Mouse (Mus musculus): ENCODE data around the gene Rnf187. TPM values are rescaled to one million over a fixed set of nuclear protein-coding genes. Genes with fewer than 3 reads are reported as not detected.

The Rnf187 gene
- polyA plus RNA-seq, 2 experiments, result 83.3 to 104 TPM

DNA sequence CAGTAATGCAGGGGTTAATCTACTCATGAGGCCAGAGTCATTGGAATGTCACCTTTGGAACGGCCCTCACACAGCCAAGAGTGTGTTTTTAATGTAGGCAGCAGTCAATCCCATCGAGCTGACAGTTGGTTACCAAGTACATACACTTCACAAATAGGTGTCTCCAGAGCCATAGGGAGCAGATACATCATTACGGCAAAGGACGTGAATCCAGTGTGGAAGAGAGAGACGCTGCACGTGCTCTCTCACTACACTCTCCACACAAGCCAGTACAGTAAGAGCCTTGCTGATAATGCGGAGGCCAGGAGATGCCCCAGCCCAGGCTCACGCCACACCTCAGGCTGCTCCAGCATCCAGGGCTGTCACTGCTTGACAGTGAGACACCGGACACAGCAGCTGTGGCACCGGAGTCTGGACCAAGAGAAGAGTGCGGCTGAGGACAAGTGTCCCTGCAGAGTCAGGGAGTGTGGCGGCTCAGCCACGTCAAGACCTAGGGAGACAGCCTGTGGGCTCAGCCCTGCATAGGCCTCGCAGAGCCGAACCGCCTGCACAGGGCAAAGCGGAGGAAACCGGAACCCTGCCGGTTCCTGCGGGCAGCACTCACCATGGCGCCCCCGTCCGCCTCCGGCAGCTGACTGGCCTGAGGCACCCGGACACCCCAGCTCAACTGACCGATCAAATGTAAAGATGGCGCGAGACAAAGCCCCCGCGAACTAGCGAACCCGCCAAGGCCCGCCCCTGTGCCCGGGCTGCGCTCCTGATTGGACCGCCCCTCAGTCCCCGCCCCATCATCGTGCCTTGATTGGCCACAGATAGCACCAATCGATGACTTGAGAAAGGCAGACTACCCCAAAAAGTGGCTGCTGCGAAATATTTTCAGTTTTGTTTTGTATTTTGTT is 35.0 kb downstream of the Rnf187 start, which contains the start of gene Zfp39:
Zfp39 (minus strand) TSS at position 715 of the 899 bp plus-strand sequence.
- Histone ChIP-seq H3K4me3 (ENCODE audit: insufficient read depth in 1 of 2, low read depth in 2 of 2, low read length in 2 of 2) (peak within 1 kb of the TSS; percentile 63 to 81), H3K9ac (replicated peaks) (peak within 1 kb of the TSS; percentile 81), H3K9me3 (ENCODE audit: control insufficient read depth, low read length) (no peaks in the 10 kb centered on the region), H3K4me1 (replicated peaks; ENCODE audit: control insufficient read depth in 2 of 2, insufficient read depth in 2 of 2, low read length in 1 of 2) (peaks cover 18 to 21% of the 10 kb centered on the region in 2 experiments), H3K27me3 (ENCODE audit: control insufficient read depth, insufficient read depth, low read length) (no peaks in the 10 kb centered on the region), H3K4me2 (ENCODE audit: low read depth) (peak within 1 kb of the TSS; percentile 85), H3K36me3 (replicated peaks; ENCODE audit: control insufficient read depth, insufficient read depth, low read depth) (peaks cover 34% of the 10 kb centered on the region), H3K27ac (peak within 1 kb of the TSS; percentile 81)
- peak; percentile 92 for ATAC-seq (ENCODE audit: insufficient read depth)
- peak; percentile 87 to 91 (median 88) for DNase-seq (ENCODE audit: low read depth in 3 of 3, low spot score in 3 of 3)
- TF ChIP-seq EP300 (IDR thresholded peaks at IDR 0.05; ENCODE audit: low read depth) (peak; percentile 36), CTCF (IDR thresholded peaks at IDR 0.05; ENCODE audit: low read depth) (no peak; the same call in 1 of the 2 replicates)
- WGBS (ENCODE audit: insufficient replicate concordance), result under 1% methylated on average over 40 of the region's 40 CpGs

DNA sequence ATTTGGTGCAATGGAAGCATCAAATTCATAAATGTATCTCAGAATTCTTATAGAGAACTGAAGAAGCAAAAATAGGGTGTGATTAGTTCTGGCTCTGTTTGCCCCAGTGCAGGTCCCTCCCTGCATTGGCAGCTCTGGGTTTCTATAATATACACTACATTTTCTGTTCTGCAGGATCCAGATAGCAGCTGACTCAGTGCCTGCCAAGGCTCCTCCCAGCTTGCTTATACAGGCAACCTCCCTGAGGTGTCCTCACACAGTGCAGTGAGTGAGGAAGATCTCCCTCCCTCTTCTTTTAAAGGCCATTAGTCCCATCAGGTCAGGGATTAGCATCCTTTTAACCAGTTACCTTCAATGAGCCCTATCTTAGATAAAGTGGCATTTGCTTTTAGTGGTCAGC is 37.6 kb downstream of the Rnf187 start:
- Histone ChIP-seq H3K27ac (peak overlapping the region; percentile 77), H3K36me3 (replicated peaks; ENCODE audit: control insufficient read depth, insufficient read depth, low read depth) (peaks cover 56% of the 10 kb centered on the region), H3K4me2 (ENCODE audit: low read depth) (peak overlapping the region; percentile 85), H3K4me3 (ENCODE audit: insufficient read depth in 1 of 2, low read depth in 2 of 2, low read length in 2 of 2) (peak overlapping the region in 1 of 2 experiments; percentile 17; a peak in 2 of 4 replicates), H3K27me3 (ENCODE audit: control insufficient read depth, insufficient read depth, low read length) (no peaks in the 10 kb centered on the region), H3K9ac (replicated peaks) (no peak overlapping the region; the same call in 1 of the 2 replicates), H3K4me1 (replicated peaks; ENCODE audit: control insufficient read depth in 2 of 2, insufficient read depth in 2 of 2, low read length in 1 of 2) (peaks cover 18 to 21% of the 10 kb centered on the region in 2 experiments), H3K9me3 (ENCODE audit: control insufficient read depth, low read length) (no peaks in the 10 kb centered on the region)
- ATAC-seq (ENCODE audit: insufficient read depth) (peak; percentile 54), DNase-seq (ENCODE audit: low read depth in 3 of 3, low spot score in 3 of 3) (peak in 1 of 3 experiments; percentile 51)
- no peak for TF ChIP-seq CTCF (IDR thresholded peaks at IDR 0.05; ENCODE audit: low read depth)
- no peak for TF ChIP-seq EP300 (IDR thresholded peaks at IDR 0.05; ENCODE audit: low read depth)

DNA sequence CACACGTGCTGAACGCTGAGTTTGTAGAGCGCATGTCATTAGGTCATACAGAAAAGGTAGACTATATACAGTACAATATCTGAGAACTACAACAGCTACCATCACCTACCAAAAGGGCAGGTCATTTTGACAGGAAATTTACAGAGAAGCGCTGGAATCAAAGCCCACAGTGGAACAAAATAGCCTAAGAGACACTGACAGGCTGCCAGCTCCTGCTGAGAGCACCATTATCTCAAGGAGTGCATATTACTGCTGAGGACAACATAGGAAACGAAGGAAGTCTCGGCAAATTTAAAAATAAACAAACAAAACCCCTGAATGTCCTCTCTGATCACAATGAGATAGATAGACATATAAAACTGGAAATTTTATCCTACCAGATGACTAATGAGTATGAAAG is 41.2 kb downstream of the Rnf187 start:
- Histone ChIP-seq H3K4me1 (replicated peaks; ENCODE audit: control insufficient read depth in 2 of 2, insufficient read depth in 2 of 2, low read length in 1 of 2) (peaks cover 14 to 16% of the 10 kb centered on the region in 2 experiments), H3K9ac (replicated peaks) (no peak overlapping the region), H3K9me3 (ENCODE audit: control insufficient read depth, low read length) (no peaks in the 10 kb centered on the region), H3K4me2 (ENCODE audit: low read depth) (no peak overlapping the region), H3K4me3 (ENCODE audit: insufficient read depth in 1 of 2, low read depth in 2 of 2, low read length in 2 of 2) (no peak overlapping the region), H3K27me3 (ENCODE audit: control insufficient read depth, insufficient read depth, low read length) (no peaks in the 10 kb centered on the region), H3K27ac (no peak overlapping the region), H3K36me3 (replicated peaks; ENCODE audit: control insufficient read depth, insufficient read depth, low read depth) (peaks cover 83% of the 10 kb centered on the region)
- TF ChIP-seq CTCF (IDR thresholded peaks at IDR 0.05; ENCODE audit: low read depth) (no peak), EP300 (IDR thresholded peaks at IDR 0.05; ENCODE audit: low read depth) (no peak)
- 91% methylated on average over 6 of the region's 6 CpGs for WGBS (ENCODE audit: insufficient replicate concordance)
- DNase-seq (ENCODE audit: low read depth in 3 of 3, low spot score in 3 of 3), result no peak
- ATAC-seq (ENCODE audit: insufficient read depth), result no peak

DNA sequence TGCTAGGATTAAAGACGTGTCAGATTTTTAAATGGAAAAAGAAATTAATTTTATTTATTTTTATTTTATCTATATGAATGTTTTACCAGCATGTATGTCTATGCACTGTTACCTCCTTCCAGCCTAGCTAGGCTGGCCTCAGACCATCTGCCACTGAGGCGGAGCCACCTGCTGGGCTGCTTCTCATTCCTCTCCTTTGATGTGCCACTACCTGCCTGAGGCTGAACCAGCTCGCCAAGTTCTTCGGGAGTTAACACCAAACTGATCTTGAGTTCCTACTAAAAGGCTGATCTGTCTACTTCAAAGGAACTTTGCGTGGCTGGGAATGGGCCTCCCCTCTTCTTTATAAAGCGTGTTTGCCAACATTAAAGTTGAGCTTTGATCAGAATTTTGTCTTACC is 44.3 kb downstream of the Rnf187 start:
- ATAC-seq (ENCODE audit: insufficient read depth), result no peak

DNA sequence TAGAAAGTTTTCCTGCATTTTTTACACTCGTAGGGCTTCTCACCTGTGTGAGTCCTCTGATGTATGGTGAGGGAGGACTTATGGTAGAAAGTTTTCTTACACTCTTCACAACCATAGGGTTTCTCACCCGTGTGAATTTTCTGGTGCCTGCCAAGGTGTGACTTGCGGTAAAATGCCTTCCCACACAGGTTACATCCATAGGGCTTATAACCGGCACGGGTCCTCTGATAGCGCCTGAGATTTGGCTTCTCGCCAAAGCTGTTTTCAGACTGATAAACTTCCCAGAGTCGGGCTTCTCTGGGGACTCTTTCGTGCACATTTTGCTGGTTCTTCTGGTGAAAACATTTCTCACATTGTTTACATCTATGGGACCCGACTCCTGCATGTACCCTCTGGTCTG is 48.2 kb downstream of the Rnf187 start:
- DNase-seq (ENCODE audit: low read depth in 3 of 3, low spot score in 3 of 3), result no peak
- no peaks in the 10 kb centered on the region for H3K27me3 ChIP-seq (ENCODE audit: control insufficient read depth, insufficient read depth, low read length)
- no peak for ATAC-seq (ENCODE audit: insufficient read depth)
- TF ChIP-seq EP300 (IDR thresholded peaks at IDR 0.05; ENCODE audit: low read depth) (no peak), CTCF (IDR thresholded peaks at IDR 0.05; ENCODE audit: low read depth) (no peak)
- no peaks in the 10 kb centered on the region for H3K9me3 ChIP-seq (ENCODE audit: control insufficient read depth, low read length)
- no peak overlapping the region for H3K4me3 ChIP-seq (ENCODE audit: insufficient read depth in 1 of 2, low read depth in 2 of 2, low read length in 2 of 2)
- H3K4me2 ChIP-seq (ENCODE audit: low read depth), result no peak overlapping the region
- H3K9ac ChIP-seq (replicated peaks), result no peak overlapping the region
- H3K36me3 ChIP-seq (replicated peaks; ENCODE audit: control insufficient read depth, insufficient read depth, low read depth), result peaks cover 60% of the 10 kb centered on the region
- 85% methylated on average over 10 of the region's 10 CpGs for WGBS (ENCODE audit: insufficient replicate concordance)
- no peaks in the 10 kb centered on the region for H3K4me1 ChIP-seq (replicated peaks; ENCODE audit: control insufficient read depth in 2 of 2, insufficient read depth in 2 of 2, low read length in 1 of 2)
- H3K27ac ChIP-seq, result no peak overlapping the region

More for the DNA sequence above, 44.3 kb downstream of the Rnf187 start:
- Histone ChIP-seq H3K9ac (replicated peaks) (no peak overlapping the region), H3K4me1 (replicated peaks; ENCODE audit: control insufficient read depth in 2 of 2, insufficient read depth in 2 of 2, low read length in 1 of 2) (no peaks in the 10 kb centered on the region), H3K36me3 (replicated peaks; ENCODE audit: control insufficient read depth, insufficient read depth, low read depth) (peaks cover 86% of the 10 kb centered on the region), H3K9me3 (ENCODE audit: control insufficient read depth, low read length) (no peaks in the 10 kb centered on the region), H3K27ac (no peak overlapping the region), H3K4me3 (ENCODE audit: insufficient read depth in 1 of 2, low read depth in 2 of 2, low read length in 2 of 2) (no peak overlapping the region), H3K27me3 (ENCODE audit: control insufficient read depth, insufficient read depth, low read length) (no peaks in the 10 kb centered on the region), H3K4me2 (ENCODE audit: low read depth) (no peak overlapping the region)
- 84% methylated on average over 6 of the region's 6 CpGs for WGBS (ENCODE audit: insufficient replicate concordance)
- no peak for TF ChIP-seq CTCF (IDR thresholded peaks at IDR 0.05; ENCODE audit: low read depth)
- no peak for TF ChIP-seq EP300 (IDR thresholded peaks at IDR 0.05; ENCODE audit: low read depth)
- no peak for DNase-seq (ENCODE audit: low read depth in 3 of 3, low spot score in 3 of 3)

Measured in liver, embryonic 14.5 days (tissue).